Comparison of ENCODE assay signal across 11 mouse cellular contexts in genomic region chr13:117284036-117284435, GRCm38 (mm10).
DNase-seq lines count a peak whose midpoint lies in the region; ATAC-seq lines count a peak whose summit lies in the region.
"Had no signal": no experiment of that assay in that cellular context is flagged by ENCODE, and none has a peak within 500 bp of the region (broad histone marks: within the 10 kb centered on the region; RNA-seq: fewer than 3 reads in every experiment).

No protein-coding gene starts in this region.

- no peaks in the 10 kb centered on the region for H3K4me1 ChIP-seq in neural tube, embryonic 15.5 days
- H3K4me1 ChIP-seq in hindbrain, embryonic 11.5 days (replicated peaks; ENCODE audit: control insufficient read depth, insufficient read depth, low read length) = no peaks in the 10 kb centered on the region
- H3K4me1 ChIP-seq in kidney, embryonic 16.5 days (ENCODE audit: insufficient read depth, low read length) = no peaks in the 10 kb centered on the region
- H3K4me1 ChIP-seq: midbrain, embryonic 12.5 days had no signal

- H3K4me2 ChIP-seq in neural tube, embryonic 15.5 days = no peak overlapping the region
- H3K4me2 ChIP-seq in hindbrain, embryonic 11.5 days (replicated peaks; ENCODE audit: low read depth, low read length) = no peak overlapping the region
- no peak overlapping the region for H3K4me2 ChIP-seq in kidney, embryonic 16.5 days (replicated peaks; ENCODE audit: low read depth, low read length)
- H3K4me2 ChIP-seq: midbrain, embryonic 12.5 days had no signal

- no peaks in the 10 kb centered on the region for H3K27me3 ChIP-seq in splenic B cell, adult 2 months (ENCODE audit: control insufficient read depth, insufficient read depth, low read length, poor library complexity, severe bottlenecking)
- no peaks in the 10 kb centered on the region for H3K27me3 ChIP-seq in neural tube, embryonic 15.5 days (replicated peaks)
- H3K27me3 ChIP-seq in hindbrain, embryonic 11.5 days (ENCODE audit: control insufficient read depth, insufficient read depth, low read length) = no peaks in the 10 kb centered on the region
- 0 out of 2 replicates have a peak, but pooled peaks cover 1% of the 10 kb centered on the region for H3K27me3 ChIP-seq in kidney, embryonic 16.5 days (ENCODE audit: insufficient read depth, low read length)
- H3K27me3 ChIP-seq: midbrain, embryonic 12.5 days had no signal

- H3K27ac ChIP-seq in neural tube, embryonic 15.5 days (replicated peaks) = no peak overlapping the region
- H3K27ac ChIP-seq in hindbrain, embryonic 11.5 days (ENCODE audit: low read depth, low read length) = no peak overlapping the region
- H3K27ac ChIP-seq in kidney, embryonic 16.5 days (ENCODE audit: low read length) = no peak overlapping the region
- H3K27ac ChIP-seq: heart, adult 2 months; midbrain, embryonic 12.5 days had no signal

- no peak overlapping the region for H3K4me3 ChIP-seq in neural tube, embryonic 15.5 days (replicated peaks)
- H3K4me3 ChIP-seq in hindbrain, embryonic 11.5 days (ENCODE audit: low read depth, low read length) = no peak overlapping the region
- H3K4me3 ChIP-seq in kidney, embryonic 16.5 days (ENCODE audit: low read length) = no peak overlapping the region
- H3K4me3 ChIP-seq: heart, adult 2 months; midbrain, embryonic 12.5 days had no signal

- ATAC-seq in megakaryocyte, adult 5-6 weeks (ENCODE audit: poor library complexity, severe bottlenecking) = peak; percentile 95
- no peak for ATAC-seq in neural tube, embryonic 15.5 days (ENCODE audit: low FRiP score)
- no peak for ATAC-seq in hindbrain, embryonic 11.5 days (ENCODE audit: low FRiP score)
- no peak for ATAC-seq in kidney, embryonic 16.5 days (ENCODE audit: low FRiP score, low TSS enrichment)
- ATAC-seq: Patski had no signal

- WGBS in neural tube, embryonic 15.5 days = 83% methylated on average over 4 of the region's 4 CpGs
- 91% methylated on average over 4 of the region's 4 CpGs for WGBS in hindbrain, embryonic 11.5 days
- WGBS in kidney, embryonic 16.5 days = 79% methylated on average over 4 of the region's 4 CpGs

- no peaks in the 10 kb centered on the region for H3K36me3 ChIP-seq in splenic B cell, adult 2 months (ENCODE audit: control insufficient read depth, insufficient read depth, low read length, poor library complexity, severe bottlenecking)
- no peaks in the 10 kb centered on the region for H3K36me3 ChIP-seq in neural tube, embryonic 15.5 days
- H3K36me3 ChIP-seq in hindbrain, embryonic 11.5 days (ENCODE audit: control insufficient read depth, insufficient read depth, low read length) = no peaks in the 10 kb centered on the region
- no peaks in the 10 kb centered on the region for H3K36me3 ChIP-seq in kidney, embryonic 16.5 days (ENCODE audit: insufficient read depth, low read length)
- H3K36me3 ChIP-seq: midbrain, embryonic 12.5 days had no signal

- H3K9me3 ChIP-seq in neural tube, embryonic 15.5 days (replicated peaks) = no peaks in the 10 kb centered on the region
- H3K9me3 ChIP-seq in hindbrain, embryonic 11.5 days (ENCODE audit: control insufficient read depth, low read length) = no peaks in the 10 kb centered on the region
- H3K9me3 ChIP-seq in kidney, embryonic 16.5 days (ENCODE audit: low read length) = no peaks in the 10 kb centered on the region
- H3K9me3 ChIP-seq: midbrain, embryonic 12.5 days had no signal

- H3K9ac ChIP-seq in neural tube, embryonic 15.5 days (replicated peaks) = no peak overlapping the region
- H3K9ac ChIP-seq in hindbrain, embryonic 11.5 days (ENCODE audit: low read depth, low read length) = no peak overlapping the region
- no peak overlapping the region for H3K9ac ChIP-seq in kidney, embryonic 16.5 days (replicated peaks; ENCODE audit: low read length)
- H3K9ac ChIP-seq: midbrain, embryonic 12.5 days had no signal

- peak; percentile 83 for DNase-seq in CD4-positive helper T cell, adult 2 months (ENCODE audit: low read depth, low spot score)
- peak; percentile 24 for DNase-seq in MEL-GATA-1-ER (ENCODE audit: extremely low read depth, low read depth)
- peak; percentile 77 for DNase-seq in splenic B cell, adult 2 months (ENCODE audit: low read depth, low spot score)
- no peak for DNase-seq in hindbrain, embryonic 11.5 days (ENCODE audit: low spot score)
- DNase-seq: cerebellum, postnatal 25 days had no signal
